Mouse (Mus musculus) lung, postnatal 14 days (tissue): Measurements from ENCODE around the gene Olfr827.

Experiments
- DNase-seq: peaks from one replicate; pipeline ENCODE4 v3.0.0; 2021

Gene Olfr827

DNA sequence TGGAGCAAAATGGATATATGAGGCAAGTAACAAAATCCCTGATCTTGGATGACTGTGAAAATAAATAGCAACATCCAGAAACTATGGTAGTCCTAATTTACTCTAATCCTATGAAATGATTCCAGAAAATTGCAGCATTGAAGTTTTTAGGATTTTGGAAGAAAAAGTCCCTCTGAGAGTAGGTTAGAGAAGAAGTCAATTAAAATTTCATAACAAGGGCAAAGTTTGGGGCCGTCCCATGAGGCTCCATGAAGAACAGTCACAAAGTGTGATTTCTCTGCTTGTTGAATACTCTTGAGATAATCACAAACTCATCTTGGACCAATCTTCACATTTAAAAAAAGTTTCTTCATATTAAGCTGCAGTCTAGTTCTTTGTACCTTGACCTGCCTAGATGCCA lies at the start of gene Olfr827:
Olfr827 (minus strand) TSS at position 101 of the 400 bp plus-strand sequence.
- DNase-seq = no peak

DNA sequence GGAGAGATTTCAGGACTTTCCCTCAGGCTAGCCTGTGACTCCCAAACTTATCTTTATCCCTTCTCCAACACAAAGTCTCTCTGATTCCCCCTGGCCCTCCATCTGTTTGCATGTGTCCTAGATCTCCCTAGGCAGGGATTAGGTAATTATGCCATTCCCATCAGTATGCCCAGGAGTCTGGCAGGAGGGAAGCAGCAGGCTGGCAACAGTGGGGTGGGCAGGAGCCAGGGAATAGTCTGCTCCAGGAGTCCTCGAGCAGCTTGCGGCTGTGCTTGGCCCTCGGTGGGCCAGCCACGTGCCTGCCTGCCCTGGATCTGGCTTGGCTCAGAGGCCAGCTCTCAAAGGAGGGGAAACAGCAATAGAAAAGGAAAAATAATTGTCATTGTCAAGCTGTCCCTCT lies 49.0 kb upstream of the Olfr827 start:
- no peak for DNase-seq

DNA sequence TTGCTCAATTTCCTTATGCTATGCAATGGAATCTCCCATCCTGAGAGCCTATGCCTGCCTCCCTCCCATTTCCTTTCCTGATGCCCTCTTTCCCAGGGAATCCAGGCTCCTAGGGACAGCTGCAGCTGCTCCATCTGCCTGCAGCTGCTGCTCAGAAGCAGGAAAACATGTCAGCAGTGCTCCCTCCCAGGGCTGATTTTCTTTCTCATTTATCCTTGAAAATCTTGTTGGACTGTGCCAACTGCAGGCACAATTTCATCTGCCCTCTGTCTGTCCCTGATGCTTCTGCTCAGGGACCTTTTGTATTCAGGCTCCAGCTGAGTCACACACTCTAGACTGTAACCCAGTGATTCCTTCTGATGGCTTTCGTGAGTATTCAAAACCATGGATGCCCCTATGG lies 45.3 kb upstream of the Olfr827 start:
- DNase-seq = no peak

DNA sequence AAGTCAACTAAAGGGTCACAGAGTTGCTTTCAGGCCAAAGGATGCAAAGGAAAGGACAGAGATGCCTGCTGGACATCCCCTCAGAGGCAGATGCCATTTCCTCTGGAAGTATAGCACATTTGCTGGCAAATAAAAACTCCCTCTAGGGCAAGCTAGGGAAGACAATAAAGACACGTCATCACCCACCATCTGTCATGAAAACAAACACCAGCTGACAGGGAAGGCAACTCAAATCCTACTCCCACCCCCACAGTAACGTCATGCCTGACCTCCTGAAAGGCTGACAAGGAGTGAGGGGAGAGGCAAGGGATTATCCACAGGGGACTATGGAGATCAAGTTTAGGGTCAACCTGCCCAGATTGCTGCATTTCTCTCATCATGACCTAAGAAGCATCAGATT lies 30.1 kb upstream of the Olfr827 start:
- no peak for DNase-seq

DNA sequence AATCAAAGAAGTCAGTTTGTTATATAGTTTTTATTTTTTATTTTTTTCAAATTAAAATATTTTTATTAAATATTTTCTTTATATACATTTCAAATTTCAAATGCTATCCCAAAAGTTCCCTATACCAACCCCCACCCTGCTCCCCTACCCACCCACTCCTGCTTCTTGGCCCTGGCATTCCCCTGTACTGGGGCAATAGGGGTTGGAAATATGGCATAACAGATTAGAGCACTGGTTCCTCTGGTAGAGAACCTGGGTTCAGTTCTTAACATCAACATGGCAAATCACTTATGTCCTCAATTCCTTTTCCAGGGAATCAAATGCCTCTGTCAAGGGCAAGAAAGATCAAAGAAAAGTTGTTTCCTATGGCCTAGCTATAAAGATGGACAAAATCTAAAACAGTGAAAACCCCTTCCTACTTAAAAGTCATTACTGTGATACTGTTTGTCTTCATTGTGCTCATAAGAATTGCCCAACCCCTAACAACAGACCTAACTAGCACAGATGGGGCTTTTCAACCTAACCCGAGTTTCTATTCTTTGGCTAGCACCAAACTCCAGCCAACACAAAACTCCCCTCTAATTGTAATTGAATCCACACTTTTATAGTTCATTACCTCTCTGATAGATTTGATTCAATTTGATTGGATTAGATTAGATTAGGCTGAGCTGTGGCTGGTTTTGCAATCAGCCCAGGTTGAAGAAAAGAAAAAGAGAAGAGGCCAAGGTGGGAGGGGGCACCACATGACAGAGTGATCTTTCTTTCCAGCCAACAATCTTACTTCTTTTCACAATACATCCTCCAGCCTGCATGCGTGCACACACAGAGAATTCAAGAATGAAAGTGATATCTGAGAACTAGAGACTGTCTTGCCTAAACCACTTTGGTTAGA lies 24.4 kb upstream of the Olfr827 start:
- no peak for DNase-seq

DNA sequence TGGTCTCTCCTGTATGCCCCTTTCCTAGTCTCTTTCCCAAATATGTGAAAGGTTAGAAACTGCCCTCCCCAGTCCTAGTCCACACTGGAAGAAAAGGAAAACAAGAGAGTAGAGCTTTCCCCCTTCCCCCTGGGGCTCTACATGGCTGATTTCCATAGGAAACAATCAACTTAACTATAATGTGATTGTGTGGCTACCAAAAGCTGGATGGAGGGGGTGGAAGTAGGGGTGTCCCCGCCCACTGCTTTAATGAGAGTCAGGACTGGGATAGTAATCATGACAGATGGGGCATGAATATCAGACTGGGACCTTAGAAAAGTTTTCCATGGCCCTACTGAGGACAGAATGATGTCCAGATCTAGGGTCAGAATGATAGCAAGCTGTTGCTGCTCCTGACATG lies 20.4 kb upstream of the Olfr827 start:
- no peak for DNase-seq

DNA sequence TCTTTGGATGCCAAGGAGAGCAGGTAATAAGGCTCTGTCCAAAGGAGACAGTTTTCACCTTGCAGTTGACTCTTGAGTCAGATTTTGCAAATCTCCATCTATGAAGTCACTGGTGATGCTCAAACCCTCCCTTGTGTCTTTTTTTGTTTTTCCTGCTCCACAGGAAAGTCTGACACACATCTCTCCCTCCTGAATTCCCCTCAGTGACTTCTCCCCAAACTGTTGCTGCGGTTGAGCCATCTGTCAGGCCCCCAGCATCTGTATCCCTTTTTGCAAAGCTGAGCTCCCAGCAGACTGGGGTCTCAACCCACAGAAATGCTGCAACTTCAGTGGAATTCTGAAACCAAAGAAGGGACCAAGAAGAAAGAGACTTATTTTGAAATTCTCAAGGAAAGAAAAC lies 17.9 kb upstream of the Olfr827 start:
- no peak for DNase-seq

DNA sequence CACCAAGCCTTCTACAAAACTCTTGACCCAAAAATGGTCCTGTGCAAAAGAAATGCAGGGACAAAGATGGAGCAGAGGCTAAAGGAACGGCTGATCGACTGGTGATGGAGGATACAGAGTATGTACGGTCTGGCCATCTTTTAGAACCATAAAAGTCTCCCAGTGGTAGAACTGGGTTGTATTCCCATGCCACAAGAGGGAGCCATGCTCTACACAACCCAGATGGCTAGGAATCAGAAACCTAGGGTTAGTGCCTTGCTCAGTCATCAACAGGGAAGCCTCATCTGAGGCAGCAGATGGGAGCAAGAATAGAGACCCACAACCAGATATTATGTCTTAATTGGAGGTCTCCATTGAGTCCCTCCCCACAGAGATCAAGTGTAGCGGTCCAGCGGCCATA lies 15.4 kb upstream of the Olfr827 start:
- no peak for DNase-seq

DNA sequence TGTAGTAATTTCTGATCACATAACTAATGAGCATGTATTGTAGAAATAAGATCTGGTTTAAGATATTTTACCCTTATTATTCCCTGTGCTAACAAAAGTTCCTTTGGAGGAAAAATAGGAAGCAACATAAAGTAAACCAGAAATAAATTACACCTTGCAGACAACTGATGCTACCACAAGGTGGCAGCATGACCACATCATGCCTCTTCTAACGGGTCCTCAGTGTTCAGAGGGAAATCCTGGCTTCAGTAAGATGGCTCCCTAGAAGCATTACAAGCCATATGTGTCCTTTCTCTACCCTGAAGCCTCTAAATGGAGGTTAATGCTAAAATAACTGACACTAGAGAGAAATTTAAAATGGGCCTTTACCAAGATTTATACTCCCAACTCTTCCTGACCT lies 14.0 kb upstream of the Olfr827 start:
- peak; percentile 11 for DNase-seq

DNA sequence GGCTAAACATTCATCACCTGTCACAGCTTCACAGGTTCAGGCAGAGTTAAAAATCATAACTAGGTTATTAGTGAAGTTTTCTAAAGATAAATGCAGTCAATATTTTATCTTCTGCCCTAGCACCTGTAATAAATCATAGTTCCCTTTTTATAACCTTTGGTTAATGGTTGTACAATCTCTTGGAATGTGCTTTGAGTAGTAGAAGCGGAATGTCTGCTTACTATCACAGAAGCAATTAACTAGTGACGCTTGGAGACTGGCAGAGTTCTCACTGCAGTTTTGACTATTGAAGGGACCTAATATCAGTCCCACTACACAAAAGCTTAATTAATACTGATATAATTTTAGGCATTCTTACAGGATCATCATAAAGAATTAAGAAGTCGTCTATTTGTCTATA lies 10.8 kb upstream of the Olfr827 start:
- no peak for DNase-seq

DNA sequence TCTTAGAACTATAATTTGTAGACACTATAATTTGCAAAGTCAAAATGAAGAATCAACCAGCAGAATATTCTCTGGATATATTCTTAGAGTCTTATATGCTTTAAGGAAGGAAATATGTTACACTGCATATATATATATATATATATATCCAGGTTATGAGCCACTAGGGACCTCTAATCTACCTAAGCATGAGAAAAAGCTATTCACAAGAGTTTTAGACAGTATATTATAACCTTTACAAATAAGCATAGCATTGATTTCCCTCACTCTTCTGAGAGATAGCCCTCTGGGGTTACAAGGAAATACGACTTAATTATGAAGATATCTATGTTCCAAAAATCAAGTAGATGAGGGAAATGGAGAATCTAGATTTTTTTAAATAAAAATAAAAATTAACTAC lies 30.1 kb downstream of the Olfr827 start, which contains the start of gene Olfr826:
Olfr826 (minus strand) TSS at position 101 of the 400 bp plus-strand sequence.
- no peak for DNase-seq

DNA sequence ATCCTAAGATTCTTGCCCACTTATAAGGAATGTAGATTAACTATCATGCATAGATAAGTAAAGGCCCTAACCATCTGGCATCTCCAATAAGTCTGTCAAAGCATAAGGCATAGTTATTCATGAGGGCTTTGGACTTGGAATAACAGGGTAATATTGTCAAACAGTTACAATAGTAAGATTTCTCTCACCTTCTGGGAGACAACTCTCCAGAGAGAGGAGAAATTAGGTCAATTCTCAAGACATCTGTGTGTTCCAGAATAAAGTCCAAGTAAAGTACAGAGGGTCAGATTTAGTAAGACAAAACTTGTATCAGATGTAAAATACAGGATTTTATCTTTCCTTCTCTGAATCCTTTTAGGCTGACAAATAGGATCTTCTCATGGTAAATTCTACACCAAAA lies 47.5 kb downstream of the Olfr827 start, which contains the start of gene Olfr825:
Olfr825 (minus strand) TSS at position 101 of the 400 bp plus-strand sequence.
- no peak for DNase-seq

DNA sequence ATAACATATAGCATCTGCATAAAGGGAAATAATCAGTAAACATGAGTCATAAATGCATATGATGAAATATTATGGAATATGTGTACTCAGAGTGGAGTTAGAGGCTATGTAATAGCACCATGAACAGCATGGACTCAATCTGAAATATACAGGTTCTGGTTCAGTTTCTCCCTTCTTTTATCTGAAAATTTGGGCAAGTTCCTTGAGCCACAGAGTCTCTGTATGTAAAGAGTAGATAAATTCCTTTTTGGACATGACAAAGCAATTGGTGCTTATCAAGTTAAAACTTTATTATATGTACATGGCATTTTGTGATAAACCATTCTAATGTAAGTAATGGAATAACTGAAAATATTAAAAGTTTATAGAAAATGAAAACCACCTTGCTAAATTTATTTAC lies 49.0 kb downstream of the Olfr827 start:
- DNase-seq = no peak
